Mouse (Mus musculus): ENCODE measurements around the gene Traf7.

GRCm38 (mm10) chr17:24540375-24540774 lies 12.6 kb upstream of the Traf7 start:
- TF ChIP-seq ZC3H11A (IDR thresholded peaks at IDR 0.05; ENCODE audit: borderline replicate concordance, low read depth, low read length) (no peak), ZNF384 (IDR thresholded peaks at IDR 0.05; ENCODE audit: low read depth, low read length) (no peak), MAFK (IDR thresholded peaks at IDR 0.05; ENCODE audit: insufficient read depth, low read depth, low read length) (no peak), HCFC1 (IDR thresholded peaks at IDR 0.05; ENCODE audit: borderline replicate concordance, insufficient read depth, low read length) (no peak)
